Mouse (Mus musculus) cerebellum, adult (tissue): ENCODE measurements around the gene Usp15.

ENCODE experiments used
- ATAC-seq: cut with Nextera tagmentation; 2 replicates; pipeline ENCODE4 v1.9.2; 2017; ENCODE audit warnings: mild to moderate bottlenecking, moderate library complexity, mixed read lengths; ENCODE audit not compliant: insufficient number of reproducible peaks, low FRiP score, low TSS enrichment

Gene Usp15

GRCm38 (mm10) chr10:123055205-123056000, 141.4 kb downstream of the Usp15 start:
- ATAC-seq: no peak
